Mouse (Mus musculus): Measurements from ENCODE around the gene Nudt15.
A peak's percentile ranks its signal among the peaks of the same experiment; 100 is the strongest.

Gene Nudt15

GRCm38 (mm10) chr14:73507702-73508376 is 40.2 kb downstream of the Nudt15 start:
- no peak for DNase-seq

- no peak for DNase-seq
These were observed 40.8 kb downstream of the Nudt15 start for GRCm38 (mm10) chr14:73507200-73507599.

DNA sequence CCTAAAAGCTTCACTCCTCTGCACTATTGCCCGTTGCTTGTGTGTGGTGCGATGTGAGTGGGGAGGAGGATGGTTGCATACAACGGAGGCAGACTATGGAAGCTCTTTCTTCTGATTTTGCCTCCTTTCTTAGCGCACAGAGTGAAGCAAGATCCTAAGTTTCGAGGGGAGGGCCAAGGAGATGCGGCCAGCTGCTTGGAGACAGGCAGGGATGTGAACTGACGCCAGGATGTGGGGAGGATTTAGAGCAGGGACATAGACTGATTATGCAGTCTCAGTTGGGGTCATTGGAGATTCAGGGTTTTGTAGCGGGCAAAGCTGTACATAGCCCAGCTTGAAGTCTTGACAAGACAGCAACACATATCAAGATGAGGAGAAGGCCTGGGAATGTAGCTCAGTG is 41.8 kb downstream of the Nudt15 start:
- DNase-seq, result no peak

GRCm38 (mm10) chr14:73503237-73503933 is 44.7 kb downstream of the Nudt15 start:
- DNase-seq, result no peak

DNA sequence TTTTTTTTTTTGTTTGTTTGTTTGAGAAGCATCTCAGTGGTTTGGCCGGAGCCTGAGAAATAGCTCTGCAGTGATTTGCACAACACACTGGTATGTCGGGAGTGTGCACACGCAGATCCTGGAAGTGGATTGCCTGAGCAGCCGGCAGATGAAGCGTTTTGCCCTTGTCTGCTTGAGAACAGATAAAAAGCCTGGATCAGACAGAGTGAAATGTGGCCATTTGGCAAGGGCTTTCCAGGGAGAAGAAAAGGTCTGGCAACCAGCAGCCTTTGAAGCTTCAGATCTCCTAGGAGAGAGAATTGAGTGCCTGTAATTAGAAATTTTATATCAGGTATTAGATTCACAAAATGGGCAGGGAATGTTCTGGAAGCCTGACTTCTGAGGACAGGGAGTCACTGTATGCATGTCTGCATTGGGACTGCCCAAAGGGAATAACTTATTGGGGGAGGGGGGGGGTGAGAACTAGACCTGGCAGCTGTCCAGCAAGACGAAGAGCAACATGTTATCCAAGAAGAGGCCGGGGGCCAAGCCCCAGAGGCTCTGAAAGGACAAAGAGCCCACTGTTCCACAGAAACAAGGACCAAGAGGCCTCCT is 45.4 kb downstream of the Nudt15 start:
- no peak for DNase-seq

DNA sequence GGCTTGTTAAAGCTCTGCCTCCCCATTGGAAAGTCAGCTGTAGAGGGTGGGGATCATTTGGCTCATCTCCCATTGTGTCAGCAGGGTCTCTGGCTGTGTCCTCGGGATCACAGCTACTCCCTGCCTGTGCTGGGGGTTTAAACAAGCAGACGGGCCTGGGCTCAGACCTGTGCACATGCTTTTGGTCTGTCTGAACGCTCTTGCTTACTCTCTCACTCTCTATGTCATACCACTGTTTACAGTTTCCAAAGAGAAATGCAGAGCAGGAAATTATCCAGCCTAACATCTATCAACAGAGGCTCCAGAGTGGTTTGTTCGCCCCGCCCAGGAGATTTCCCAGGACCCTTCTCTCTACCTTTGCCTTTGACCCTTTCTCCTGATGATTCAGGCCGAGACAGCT is 46.3 kb downstream of the Nudt15 start:
- no peak for DNase-seq

DNA sequence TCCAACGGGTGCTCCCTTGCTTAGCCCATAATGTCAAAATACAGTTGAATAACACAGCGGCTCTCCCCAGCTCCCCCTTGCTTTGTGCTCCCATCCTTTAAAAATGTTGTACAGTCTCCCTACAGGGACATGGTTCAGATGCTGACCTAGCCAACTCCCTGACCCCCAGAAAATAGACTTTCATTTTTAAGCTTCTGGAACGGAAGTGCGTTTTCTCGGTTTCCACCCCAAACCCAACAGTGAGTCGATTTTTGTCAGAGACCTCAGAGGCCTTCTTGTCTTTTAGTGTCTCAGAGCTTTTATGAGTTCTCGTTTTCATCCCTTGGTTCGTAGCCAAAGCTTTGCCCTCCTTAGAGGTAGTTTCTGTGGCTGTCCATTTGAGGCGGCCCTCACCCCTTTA is 46.8 kb downstream of the Nudt15 start:
- DNase-seq, result no peak

GRCm38 (mm10) chr14:73495753-73496152 is 52.3 kb downstream of the Nudt15 start:
- DNase-seq, result no peak

DNA sequence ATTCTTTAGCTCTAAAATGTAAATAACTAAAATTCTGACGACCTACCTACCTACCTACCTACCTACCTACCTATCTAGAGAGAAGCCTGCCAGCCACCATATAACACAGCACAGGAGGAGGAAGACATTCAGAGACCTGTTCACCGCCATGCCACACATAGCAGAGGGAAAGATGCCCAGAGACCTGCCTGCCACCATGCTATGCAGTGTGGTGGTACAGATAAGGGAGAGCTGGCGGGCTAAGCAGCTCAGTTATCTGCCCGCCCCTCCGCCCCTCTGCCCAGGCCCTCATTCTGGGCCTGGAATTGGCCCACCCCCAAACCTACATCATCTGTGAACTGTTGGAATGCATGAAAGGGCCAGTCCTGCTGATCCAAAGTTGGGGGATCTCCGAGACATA is 53.9 kb downstream of the Nudt15 start:
- no peak for DNase-seq

- DNase-seq, result no peak
These were observed 54.7 kb downstream of the Nudt15 start for GRCm38 (mm10) chr14:73493356-73493755.

GRCm38 (mm10) chr14:73486641-73487040 is 61.4 kb downstream of the Nudt15 start:
- DNase-seq, result no peak

GRCm38 (mm10) chr14:73484366-73485110 is 63.5 kb downstream of the Nudt15 start:
- DNase-seq, result no peak

DNA sequence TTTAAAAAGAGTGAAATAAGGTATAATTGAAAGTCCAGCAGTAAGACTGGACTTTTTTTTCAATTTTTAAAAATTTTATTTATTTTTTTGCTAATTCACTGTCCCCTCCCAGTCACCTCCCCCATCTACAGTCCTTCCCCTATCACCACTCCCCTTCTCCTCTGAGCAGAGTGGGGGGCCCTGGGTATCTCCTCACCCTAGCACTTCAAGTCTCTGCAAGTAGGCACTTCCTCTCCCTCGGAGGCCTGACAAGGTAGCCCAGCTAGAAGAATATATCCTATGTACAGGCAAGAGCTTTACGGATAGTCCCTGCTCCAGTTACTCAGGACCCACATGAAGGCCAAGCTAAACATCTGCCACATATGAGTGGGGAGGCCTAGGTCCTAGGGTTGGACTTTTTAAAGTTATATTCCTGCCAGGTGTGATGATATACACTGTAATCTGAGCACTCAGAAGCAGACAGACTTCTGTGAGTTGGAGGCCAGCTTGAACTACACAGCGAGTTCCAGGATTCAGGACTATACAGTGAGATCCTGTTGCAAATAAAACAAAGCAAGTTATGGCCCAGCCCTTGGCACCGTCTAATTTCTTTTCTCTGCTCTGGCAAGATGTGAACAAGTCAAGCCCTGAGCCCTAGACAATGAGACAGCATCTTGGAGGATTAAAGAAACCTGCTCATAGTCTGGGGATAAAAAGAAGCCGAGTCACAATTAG is 64.4 kb downstream of the Nudt15 start:
- no peak for DNase-seq

DNA sequence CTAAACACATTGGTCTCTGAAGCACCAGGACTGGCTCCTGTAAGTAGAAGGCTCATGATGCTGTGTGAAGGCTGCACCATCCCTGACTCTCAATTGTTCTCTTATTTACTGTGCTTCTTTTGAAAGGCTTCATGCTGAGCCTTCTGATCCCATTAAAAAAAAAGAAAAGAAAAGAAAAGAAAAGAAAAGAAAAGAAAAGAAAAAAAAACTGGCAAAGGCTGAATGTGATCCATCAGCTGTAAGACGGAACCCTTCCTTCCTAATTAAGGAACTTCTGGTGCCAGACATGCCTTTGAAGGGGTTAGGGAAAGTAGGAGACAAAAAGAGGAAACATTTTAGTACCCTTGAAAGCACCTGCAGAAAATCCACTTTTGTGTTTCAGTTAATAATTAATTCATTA is 68.3 kb downstream of the Nudt15 start:
- DNase-seq, result no peak

- DNase-seq, result no peak
These were observed 69.7 kb downstream of the Nudt15 start for GRCm38 (mm10) chr14:73478321-73478720.

GRCm38 (mm10) chr14:73477077-73477476 is 71.0 kb downstream of the Nudt15 start:
- no peak for DNase-seq

DNA sequence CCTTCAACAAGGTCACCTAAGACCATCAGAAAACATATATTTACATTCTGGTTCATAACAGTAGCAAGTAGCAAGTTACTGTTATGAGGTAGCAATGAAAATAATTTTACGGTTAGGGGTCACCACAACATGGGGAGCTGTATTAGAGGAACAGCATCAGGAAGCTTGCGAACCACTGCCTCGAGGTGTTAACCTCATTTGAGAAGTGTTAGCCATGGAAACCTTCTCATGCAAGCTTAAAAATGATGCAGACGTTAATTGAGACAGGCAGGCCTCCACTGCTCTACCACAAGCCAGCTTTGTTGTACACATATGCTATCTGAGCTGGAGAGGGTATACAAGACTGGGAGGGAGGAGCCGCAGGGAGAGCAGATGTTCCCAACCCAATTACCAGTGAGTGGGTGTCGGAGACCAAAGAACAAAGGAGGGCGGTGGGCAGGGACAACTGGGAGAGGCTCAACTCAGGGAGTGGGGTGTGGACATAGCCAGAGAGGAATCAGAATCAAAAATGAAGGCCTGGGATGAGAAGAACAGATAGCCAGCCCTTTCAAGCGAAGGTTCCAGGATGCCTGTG is 71.6 kb downstream of the Nudt15 start:
- no peak for DNase-seq

- DNase-seq, result peak; percentile 48 to 50
These were observed 72.5 kb downstream of the Nudt15 start for GRCm38 (mm10) chr14:73475506-73475905.

DNA sequence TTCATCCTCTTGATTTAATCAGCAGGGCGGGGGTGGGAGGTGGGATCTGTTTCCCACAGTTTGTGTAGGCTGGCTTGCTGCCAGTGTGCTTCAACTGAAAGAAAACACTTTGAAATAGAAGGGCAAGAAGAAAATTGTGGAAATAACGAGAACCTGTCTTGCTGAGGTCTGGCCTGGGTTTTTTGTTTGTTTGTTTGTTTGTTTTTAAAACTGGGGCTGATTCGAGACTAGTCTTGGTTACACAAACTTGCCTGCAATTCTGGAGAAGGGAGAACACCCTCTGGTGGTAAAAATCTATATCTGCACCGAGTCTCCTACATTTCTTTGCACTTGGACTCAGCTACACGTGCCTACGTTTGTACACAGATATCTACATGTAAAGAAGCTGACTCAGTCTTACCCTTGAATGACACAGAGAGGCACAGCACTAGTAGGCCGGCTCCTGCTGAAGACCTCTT is 73.4 kb downstream of the Nudt15 start:
- peak; percentile 37 to 64 for DNase-seq

DNA sequence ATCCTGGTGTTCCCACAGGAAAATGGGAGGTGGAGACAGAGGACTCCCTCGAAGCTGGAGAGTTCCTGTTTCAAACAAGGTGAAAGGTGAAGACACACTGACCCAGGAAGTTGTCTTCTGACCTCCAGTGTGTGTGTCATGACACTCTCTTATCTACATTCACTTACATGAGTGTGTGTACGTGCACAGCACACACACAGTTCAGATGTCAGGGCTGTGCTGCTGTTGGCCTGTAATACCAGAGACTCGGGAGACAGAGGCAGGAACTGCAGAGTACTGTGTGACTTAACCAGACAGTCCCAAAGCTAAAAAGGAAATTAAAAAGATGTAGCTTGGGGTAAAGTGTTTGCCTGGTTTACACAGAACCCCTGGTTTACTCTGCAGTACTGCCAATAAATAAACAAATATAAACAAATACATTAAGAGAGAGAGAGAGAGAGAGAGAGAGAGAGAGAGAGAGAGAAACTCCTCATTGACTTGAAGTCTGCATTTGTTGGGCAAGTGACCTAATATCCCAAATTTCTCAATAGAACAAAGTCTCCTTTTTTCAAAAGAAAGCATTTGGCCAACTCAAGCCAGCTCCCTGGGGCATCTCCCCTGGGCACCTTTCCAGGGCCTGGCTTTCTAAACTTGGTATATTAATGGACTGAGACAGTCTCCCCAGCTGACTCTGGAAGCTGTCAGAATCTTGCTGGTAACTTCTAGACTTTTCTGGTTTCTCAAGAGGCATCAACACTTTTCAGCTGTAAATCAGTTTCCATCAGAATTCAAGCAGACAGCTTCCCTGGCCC is 74.2 kb downstream of the Nudt15 start:
- peak; percentile 79 to 83 for DNase-seq

DNA sequence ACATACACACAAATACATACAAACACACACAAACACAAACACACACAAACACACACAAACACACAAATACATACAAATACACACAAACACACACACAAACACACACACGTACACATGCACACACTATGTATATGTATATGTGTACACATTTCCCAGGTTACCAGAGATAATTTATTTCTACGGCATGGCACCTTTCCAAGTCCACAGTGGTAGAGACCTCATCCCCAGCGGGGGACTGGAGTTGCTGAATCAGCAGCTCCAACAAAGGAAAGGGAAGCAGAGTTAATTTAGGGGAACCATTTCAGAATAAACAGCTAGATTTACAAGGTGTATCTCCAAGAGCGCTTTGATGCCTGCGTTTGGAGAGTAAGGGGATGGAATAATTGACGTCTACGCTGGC is 75.8 kb downstream of the Nudt15 start:
- no peak for DNase-seq

DNA sequence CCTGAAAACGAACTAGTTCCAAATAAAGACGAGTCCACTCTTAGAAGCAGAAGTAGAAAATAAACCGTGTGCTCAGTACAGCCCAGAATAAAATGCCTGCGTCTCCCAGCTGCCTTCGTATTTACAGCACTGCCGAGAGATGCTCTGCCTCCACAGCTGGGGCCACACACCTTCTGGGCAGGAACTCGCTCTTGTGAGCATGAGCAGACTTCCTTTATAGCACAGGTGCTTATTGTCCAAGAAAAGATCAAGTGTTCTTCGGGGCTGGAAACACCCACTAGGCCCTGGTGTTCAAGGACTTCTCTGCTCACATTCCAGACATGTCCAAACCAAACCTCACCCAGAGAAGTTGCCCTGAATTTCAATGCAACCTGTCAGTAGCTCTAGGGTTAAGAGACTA is 77.4 kb downstream of the Nudt15 start:
- DNase-seq, result no peak

All from kidney, adult 8-10 months (tissue).